7 mouse cellular contexts compared by ENCODE assay signal in genomic region chr5:110808821-110809666, GRCm38 (mm10). TPM values are rescaled to one million over a fixed set of nuclear protein-coding genes. Genes with fewer than 3 reads are reported as not detected.
DNase-seq lines count a peak whose midpoint lies in the region; ATAC-seq and TF ChIP-seq lines count a peak whose summit lies in the region.

No protein-coding gene starts in this region.

- H3K79me2 ChIP-seq in C2C12 (ENCODE audit: control insufficient read depth, insufficient read depth): peaks cover 31% of the 10 kb centered on the region

- peak overlapping the region; percentile 87 for H3ac ChIP-seq in C2C12 (ENCODE audit: control insufficient read depth, insufficient read length, low read depth)

- H3K79me3 ChIP-seq in C2C12 (ENCODE audit: low read depth): peaks cover 9% of the 10 kb centered on the region

- H3K4me1 ChIP-seq in heart, embryonic 15.5 days (replicated peaks): peaks cover 39% of the 10 kb centered on the region
- H3K4me1 ChIP-seq in midbrain, embryonic 11.5 days (ENCODE audit: control insufficient read depth, insufficient read depth, low read length): peaks cover 23% of the 10 kb centered on the region

- WGBS in heart, embryonic 15.5 days: under 1% methylated on average over 27 of the region's 27 CpGs
- WGBS in midbrain, embryonic 11.5 days: 3% methylated on average over 27 of the region's 27 CpGs

- no peaks in the 10 kb centered on the region for H3K36me3 ChIP-seq in C2C12 (ENCODE audit: control insufficient read depth, insufficient read depth)
- H3K36me3 ChIP-seq in heart, embryonic 15.5 days: peaks cover 4% of the 10 kb centered on the region; the same call in 1 of the 2 replicates
- 0 out of 2 replicates have a peak, but pooled peaks cover 8% of the 10 kb centered on the region for H3K36me3 ChIP-seq in midbrain, embryonic 11.5 days (ENCODE audit: control insufficient read depth, insufficient read depth, low read length)

- peak overlapping the region; percentile 83 for H3K4me2 ChIP-seq in heart, embryonic 15.5 days
- peak overlapping the region; percentile 99 for H3K4me2 ChIP-seq in midbrain, embryonic 11.5 days

- peak overlapping the region; percentile 64 for H3K4me3 ChIP-seq in C2C12 (ENCODE audit: insufficient read depth, poor library complexity, severe bottlenecking)
- peak overlapping the region; percentile 74 for H3K4me3 ChIP-seq in heart, embryonic 15.5 days
- peak overlapping the region; percentile 94 for H3K4me3 ChIP-seq in midbrain, embryonic 11.5 days (ENCODE audit: low read depth, low read length)

- H3K9ac ChIP-seq in heart, embryonic 15.5 days: peak overlapping the region; percentile 95
- peak overlapping the region; percentile 96 for H3K9ac ChIP-seq in midbrain, embryonic 11.5 days (ENCODE audit: low read length)

- peak overlapping the region; percentile 81 for H3K27ac ChIP-seq in heart, embryonic 15.5 days
- H3K27ac ChIP-seq in midbrain, embryonic 11.5 days (ENCODE audit: low read depth, low read length): peak overlapping the region; percentile 69

- TF ChIP-seq CTCF in C2C12 (IDR thresholded peaks at IDR 0.05; ENCODE audit: control insufficient read depth, insufficient read depth, insufficient read length): no peak

- no peak for ATAC-seq in heart, embryonic 15.5 days (replicated peaks; ENCODE audit: insufficient number of reproducible peaks, insufficient read depth, low FRiP score, low read depth)
- no peak for ATAC-seq in midbrain, embryonic 11.5 days (ENCODE audit: low FRiP score)

- no peaks in the 10 kb centered on the region for H3K27me3 ChIP-seq in C2C12 (ENCODE audit: control insufficient read depth, insufficient read depth, insufficient read length)
- H3K27me3 ChIP-seq in heart, embryonic 15.5 days: no peaks in the 10 kb centered on the region
- H3K27me3 ChIP-seq in midbrain, embryonic 11.5 days (ENCODE audit: control insufficient read depth, insufficient read depth, low read length): no peaks in the 10 kb centered on the region

- peak; percentile 89 for DNase-seq in ES-CJ7 (ENCODE audit: low read depth, low spot score)
- peak; percentile 43 for DNase-seq in embryo, embryonic 10 days (ENCODE audit: low spot score)
- peak; percentile 48 for DNase-seq in kidney, postnatal 14 days
- peak; percentile 95 for DNase-seq in midbrain, embryonic 11.5 days (ENCODE audit: low spot score, missing footprints)
- DNase-seq in thymus, postnatal 10 days (ENCODE audit: low spot score in 2 of 2): peak; percentile 23 to 40

- H3K9me3 ChIP-seq in heart, embryonic 15.5 days (replicated peaks): no peaks in the 10 kb centered on the region
- no peaks in the 10 kb centered on the region for H3K9me3 ChIP-seq in midbrain, embryonic 11.5 days (ENCODE audit: control insufficient read depth, low read length)

TF ChIP-seq in C2C12, 6 proteins besides CTCF, POLR2A, EP300 and RAD21:
- no peak for TF ChIP-seq USF1 (IDR thresholded peaks at IDR 0.05; ENCODE audit: low read depth)
- TF ChIP-seq CEBPB (IDR thresholded peaks at IDR 0.05; ENCODE audit: low read depth): no peak
- no peak for TF ChIP-seq MYOG (IDR thresholded peaks at IDR 0.05; ENCODE audit: control insufficient read depth, extremely low read depth, insufficient read length)
- no peak for TF ChIP-seq FOSL1 (IDR thresholded peaks at IDR 0.05; ENCODE audit: insufficient read depth, low read length, poor library complexity, severe bottlenecking)
- TF ChIP-seq MAX (IDR thresholded peaks at IDR 0.05): no peak

RNA-seq across cellular contexts. Expression of gene Ulk1, which starts 0.9 kb away (rescaled TPM):
- polyA plus RNA-seq in C2C12 (2012; fragmentation: generic; extraction: Trizol): 13.6 TPM
- polyA plus RNA-seq in heart, embryonic 15.5 days (2015; fragmentation: Nextera tagmentation; extraction: Ambion mirVana): 9.2 and 15.9 TPM in 2 replicates
- 28.1 and 36.1 TPM in 2 replicates for polyA plus RNA-seq in midbrain, embryonic 11.5 days (2014; fragmentation: Nextera tagmentation; extraction: Ambion mirVana)

RNA-seq across cellular contexts. Expression of gene Pus1, which starts 28.6 kb away (rescaled TPM):
- polyA plus RNA-seq in C2C12 (2012; fragmentation: generic; extraction: Trizol): 62.3 TPM
- polyA plus RNA-seq in heart, embryonic 15.5 days (2015; fragmentation: Nextera tagmentation; extraction: Ambion mirVana): 27.2 and 34.2 TPM in 2 replicates
- 14.9 and 16.5 TPM in 2 replicates for polyA plus RNA-seq in midbrain, embryonic 11.5 days (2014; fragmentation: Nextera tagmentation; extraction: Ambion mirVana)

RNA-seq across cellular contexts. Expression of gene Hscb, which starts 30.5 kb away (rescaled TPM):
- polyA plus RNA-seq in C2C12 (2012; fragmentation: generic; extraction: Trizol): 12.2 TPM
- 23.1 and 26.7 TPM in 2 replicates for polyA plus RNA-seq in heart, embryonic 15.5 days (2015; fragmentation: Nextera tagmentation; extraction: Ambion mirVana)
- 21.0 and 25.0 TPM in 2 replicates for polyA plus RNA-seq in midbrain, embryonic 11.5 days (2014; fragmentation: Nextera tagmentation; extraction: Ambion mirVana)

RNA-seq across cellular contexts. Expression of gene Chek2, which starts 30.7 kb away (rescaled TPM):
- polyA plus RNA-seq in C2C12 (2012; fragmentation: generic; extraction: Trizol): 8.2 TPM
- polyA plus RNA-seq in heart, embryonic 15.5 days (2015; fragmentation: Nextera tagmentation; extraction: Ambion mirVana): 12.9 and 17.4 TPM in 2 replicates
- polyA plus RNA-seq in midbrain, embryonic 11.5 days (2014; fragmentation: Nextera tagmentation; extraction: Ambion mirVana): 26.8 and 28.5 TPM in 2 replicates

RNA-seq across cellular contexts. Expression of gene Ep400, which starts 38.5 kb away (rescaled TPM):
- 23.6 TPM for polyA plus RNA-seq in C2C12 (2012; fragmentation: generic; extraction: Trizol)
- 22.9 and 35.7 TPM in 2 replicates for polyA plus RNA-seq in heart, embryonic 15.5 days (2015; fragmentation: Nextera tagmentation; extraction: Ambion mirVana)
- polyA plus RNA-seq in midbrain, embryonic 11.5 days (2014; fragmentation: Nextera tagmentation; extraction: Ambion mirVana): 40.0 and 40.2 TPM in 2 replicates

Comparison
In these comparisons a context has a peak if more than half of its experiments do, and no peak if none do; other contexts are left out.
1. DNase-seq: peak in every context shown above with its lines; median percentile 95 in midbrain, embryonic 11.5 days; 89 in ES-CJ7; 48 in kidney, postnatal 14 days; 43 in embryo, embryonic 10 days; 32 in thymus, postnatal 10 days.